Mouse (Mus musculus): ENCODE measurements around the gene Bcap29. TPM values are rescaled to one million over a fixed set of nuclear protein-coding genes. Genes with fewer than 3 reads are reported as not detected.

Bcap29 gene
- total and polyA plus RNA-seq, 3 experiments: 31.4 to 128 (median 104) TPM

DNA sequence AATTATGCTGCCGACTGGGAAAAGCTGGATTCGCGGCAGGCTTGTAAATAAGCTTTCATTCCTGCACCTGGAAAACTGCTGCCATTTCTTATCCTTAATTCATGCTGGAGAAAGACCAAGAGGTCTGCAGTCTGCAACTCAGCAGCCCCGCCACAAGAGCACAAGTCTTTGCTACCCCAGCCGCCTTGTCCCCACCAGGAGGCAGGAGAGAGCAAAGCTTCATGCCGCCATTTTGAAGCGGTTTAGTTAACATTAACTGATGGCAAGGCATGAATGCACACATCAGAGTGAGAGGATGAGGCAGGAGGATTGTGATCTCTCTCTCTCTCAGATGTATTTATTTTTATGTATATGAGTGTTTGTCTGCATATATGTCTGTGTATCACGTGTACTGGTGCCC, 14.4 kb downstream of the Bcap29 start:
- Histone ChIP-seq H3K79me2 (replicated peaks; ENCODE audit: control insufficient read depth, extremely low read depth, insufficient read depth, poor library complexity, severe bottlenecking) (no peaks in the 10 kb centered on the region), H3K36me3 (replicated peaks in 1 of 2; ENCODE audit: control insufficient read depth in 1 of 2, insufficient read depth in 1 of 2, low read length in 1 of 2) (peaks cover 42 to 86% of the 10 kb centered on the region in 2 experiments), H3K9ac (ENCODE audit: insufficient read depth, low read depth) (no peak overlapping the region), H3K4me2 (ENCODE audit: insufficient read depth, low read depth, poor library complexity, severe bottlenecking) (no peak overlapping the region), H3K9me3 (replicated peaks; ENCODE audit: low read length) (peaks cover 6% of the 10 kb centered on the region), H3K4me3 (replicated peaks in 1 of 3; ENCODE audit: low read depth in 2 of 3, low read length in 2 of 3, poor library complexity in 1 of 3) (no peak overlapping the region), H3K27ac (ENCODE audit: insufficient read depth, low read depth) (no peak overlapping the region), H3K4me1 (ENCODE audit: control insufficient read depth in 1 of 2, insufficient read depth in 2 of 2) (no peaks in the 10 kb centered on the region), H3K27me3 (replicated peaks) (no peaks in the 10 kb centered on the region)
- in situ Hi-C loops (cut with MboI; ENCODE audit: low pct_ligation_motif_present, low pct_unique_long_range_greater_than_20kb, low sequenced_read_pairs) (no loop called here), dilution Hi-C loops (cut with MboI; ENCODE audit: extremely low pct_ligation_motif_present, extremely low pct_unique_long_range_greater_than_20kb, low sequenced_read_pairs) (no loop called here)
- DNase-seq (ENCODE audit: extremely low read depth): no peak
- peak in 1 of 2 experiments; percentile 26; a peak in 2 of 4 replicates for TF ChIP-seq CTCF (conservative IDR thresholded peaks at IDR 0.05 in 1 of 2, IDR thresholded peaks at IDR 0.05 in 1 of 2; ENCODE audit: low read depth in 2 of 2, low read length in 2 of 2)
- no peak for TF ChIP-seq UBTF (IDR thresholded peaks at IDR 0.05; ENCODE audit: low read depth, low read length)
- TF ChIP-seq RAD21 (IDR thresholded peaks at IDR 0.05; ENCODE audit: low read depth, low read length): no peak
- peak; percentile 4; the same call in 1 of the 2 replicates for TF ChIP-seq SMC3 (IDR thresholded peaks at IDR 0.05; ENCODE audit: low read depth, low read length)
- no peak for TF ChIP-seq JUND (conservative IDR thresholded peaks at IDR 0.05; ENCODE audit: low read depth, low read length)

DNA sequence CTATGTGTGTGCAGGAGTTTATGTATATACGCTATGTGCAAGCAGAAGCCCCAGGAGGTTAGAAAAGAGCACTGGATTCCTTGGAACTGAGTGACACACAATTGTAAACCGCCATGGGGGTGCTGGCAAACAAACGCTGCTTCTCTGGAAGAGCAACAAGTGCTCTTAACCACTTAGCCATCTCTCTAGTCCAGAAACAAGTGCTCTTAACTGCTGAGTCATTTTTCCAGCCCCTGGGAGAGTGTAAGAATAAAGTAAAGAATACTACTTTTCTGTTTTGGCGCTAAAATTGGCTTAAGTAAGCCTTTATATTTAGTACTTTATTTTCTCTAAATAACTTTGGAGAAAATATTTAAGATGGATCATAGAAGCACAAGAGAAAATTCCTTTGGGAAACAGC, 21.1 kb downstream of the Bcap29 start:
- H3K4me2 ChIP-seq (ENCODE audit: insufficient read depth, low read depth, poor library complexity, severe bottlenecking): no peak overlapping the region
- H3K27me3 ChIP-seq (replicated peaks): no peaks in the 10 kb centered on the region
- H3K9ac ChIP-seq (ENCODE audit: insufficient read depth, low read depth): no peak overlapping the region
- H3K27ac ChIP-seq (ENCODE audit: insufficient read depth, low read depth): no peak overlapping the region
- no peak overlapping the region for H3K4me3 ChIP-seq (replicated peaks in 1 of 3; ENCODE audit: low read depth in 2 of 3, low read length in 2 of 3, poor library complexity in 1 of 3)
- DNase-seq (ENCODE audit: extremely low read depth): no peak
- in situ Hi-C loops (cut with MboI; ENCODE audit: low pct_ligation_motif_present, low pct_unique_long_range_greater_than_20kb, low sequenced_read_pairs): no loop called here
- peaks cover 31 to 78% of the 10 kb centered on the region in 2 experiments for H3K36me3 ChIP-seq (replicated peaks in 1 of 2; ENCODE audit: control insufficient read depth in 1 of 2, insufficient read depth in 1 of 2, low read length in 1 of 2)
- dilution Hi-C loops (cut with MboI; ENCODE audit: extremely low pct_ligation_motif_present, extremely low pct_unique_long_range_greater_than_20kb, low sequenced_read_pairs): no loop called here
- no peaks in the 10 kb centered on the region for H3K79me2 ChIP-seq (replicated peaks; ENCODE audit: control insufficient read depth, extremely low read depth, insufficient read depth, poor library complexity, severe bottlenecking)
- H3K4me1 ChIP-seq (ENCODE audit: control insufficient read depth in 1 of 2, insufficient read depth in 2 of 2): no peaks in the 10 kb centered on the region
- no peak for TF ChIP-seq HCFC1 (IDR thresholded peaks at IDR 0.05; ENCODE audit: low read depth, low read length)
- TF ChIP-seq POLR2A (IDR thresholded peaks at IDR 0.05; ENCODE audit: low read depth, low read length): no peak
- no peak for TF ChIP-seq KAT2A (IDR thresholded peaks at IDR 0.05; ENCODE audit: insufficient replicate concordance, low read length)
- no peak for TF ChIP-seq E2F4 (IDR thresholded peaks at IDR 0.05; ENCODE audit: insufficient replicate concordance, low read depth, low read length)
- TF ChIP-seq PAX5 (IDR thresholded peaks at IDR 0.05; ENCODE audit: low read length): no peak
- no peak for TF ChIP-seq USF2 (conservative IDR thresholded peaks at IDR 0.05; ENCODE audit: low read depth, low read length)
- no peak for TF ChIP-seq MAFK (IDR thresholded peaks at IDR 0.05; ENCODE audit: insufficient replicate concordance, low read length)
- H3K9me3 ChIP-seq (replicated peaks; ENCODE audit: low read length): peaks cover 6% of the 10 kb centered on the region

DNA sequence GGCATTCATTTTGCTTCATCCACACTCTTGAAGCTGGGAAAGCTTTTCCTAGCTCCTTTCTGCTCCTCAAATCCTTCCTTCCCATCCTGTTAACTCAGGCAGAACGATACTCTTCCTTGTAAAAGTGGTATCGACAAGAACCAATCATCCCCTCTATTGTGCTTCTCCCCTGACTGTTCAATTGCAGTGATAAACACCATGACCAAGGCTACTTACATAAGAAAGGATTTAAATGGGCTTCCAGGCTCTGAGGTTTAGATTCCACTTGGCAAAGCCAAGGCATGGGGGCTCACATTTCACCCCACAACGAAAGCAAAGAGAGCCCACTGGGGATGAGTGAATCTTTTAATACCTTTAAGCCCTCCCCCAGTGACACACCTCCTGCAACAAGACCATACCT, 26.3 kb downstream of the Bcap29 start:
- Histone ChIP-seq H3K4me2 (ENCODE audit: insufficient read depth, low read depth, poor library complexity, severe bottlenecking) (no peak overlapping the region), H3K4me3 (replicated peaks in 1 of 3; ENCODE audit: low read depth in 2 of 3, low read length in 2 of 3, poor library complexity in 1 of 3) (no peak overlapping the region), H3K79me2 (replicated peaks; ENCODE audit: control insufficient read depth, extremely low read depth, insufficient read depth, poor library complexity, severe bottlenecking) (no peaks in the 10 kb centered on the region), H3K27ac (ENCODE audit: insufficient read depth, low read depth) (no peak overlapping the region), H3K4me1 (ENCODE audit: control insufficient read depth in 1 of 2, insufficient read depth in 2 of 2) (no peaks in the 10 kb centered on the region; a peak in 1 of 4 replicates), H3K9ac (ENCODE audit: insufficient read depth, low read depth) (no peak overlapping the region), H3K27me3 (replicated peaks) (no peaks in the 10 kb centered on the region), H3K36me3 (replicated peaks in 1 of 2; ENCODE audit: control insufficient read depth in 1 of 2, insufficient read depth in 1 of 2, low read length in 1 of 2) (peaks cover 20 to 75% of the 10 kb centered on the region in 2 experiments), H3K9me3 (replicated peaks; ENCODE audit: low read length) (no peaks in the 10 kb centered on the region)
- no peak for TF ChIP-seq NELFE (IDR thresholded peaks at IDR 0.05; ENCODE audit: low read depth, low read length)
- in situ Hi-C loops (cut with MboI; ENCODE audit: low pct_ligation_motif_present, low pct_unique_long_range_greater_than_20kb, low sequenced_read_pairs): no loop called here
- dilution Hi-C loops (cut with MboI; ENCODE audit: extremely low pct_ligation_motif_present, extremely low pct_unique_long_range_greater_than_20kb, low sequenced_read_pairs): no loop called here
- no peak for DNase-seq (ENCODE audit: extremely low read depth)
